Mouse (Mus musculus) hindbrain, embryonic 12.5 days (tissue): ENCODE data around the gene Ranbp10. TPM values are rescaled to one million over a fixed set of nuclear protein-coding genes. Genes with fewer than 3 reads are reported as not detected.
A peak's percentile ranks its signal among the peaks of the same experiment; 100 is the strongest.

Source experiments
- ATAC-seq: fragments of 200-750 bp; cut with Nextera tagmentation; 2 replicates; pipeline ENCODE4 v1.8.0; 2017; ENCODE audit warnings: moderate TSS enrichment; ENCODE audit not compliant: low FRiP score
- H3K27ac ChIP-seq: fragments of 300-500 bp; sonication (generic); 2 replicates; pipeline ENCODE4 v1.5.1; 2016; ENCODE audit warnings: mild to moderate bottlenecking
- H3K27me3 ChIP-seq: fragments of 300-500 bp; sonication (generic); 2 replicates; pipeline ENCODE4 v1.6.1; 2016; ENCODE audit warnings: mild to moderate bottlenecking
- H3K36me3 ChIP-seq: fragments of 300-500 bp; sonication (generic); 2 replicates; pipeline ENCODE4 v1.6.1; 2016; ENCODE audit warnings: mild to moderate bottlenecking
- H3K4me1 ChIP-seq: fragments of 300-500 bp; sonication (generic); 2 replicates; pipeline ENCODE4 v1.6.1; 2016
- H3K4me2 ChIP-seq: fragments of 300-500 bp; sonication (generic); replicated peaks from 2 replicates; pipeline ENCODE4 v1.6.1; 2016; ENCODE audit warnings: mild to moderate bottlenecking
- H3K4me3 ChIP-seq: fragments of 300-500 bp; sonication (generic); 2 replicates; pipeline ENCODE4 v1.5.1; 2016; ENCODE audit warnings: mild to moderate bottlenecking
- H3K9ac ChIP-seq: fragments of 300-500 bp; sonication (generic); 2 replicates; pipeline ENCODE4 v1.6.1; 2016; ENCODE audit warnings: mild to moderate bottlenecking, moderate library complexity
- H3K9me3 ChIP-seq: fragments of 300-500 bp; sonication (generic); replicated peaks from 2 replicates; pipeline ENCODE4 v1.6.1; 2016; ENCODE audit warnings: mild to moderate bottlenecking
- WGBS: fragments of 180-500 bp; shearing (Covaris S2); methylation state at CpG from one replicate; pipeline ENCODE4 v1.1.7; 2016; 5-methylcytosine and 5-hydroxymethylcytosine counted together
- polyA plus RNA-seq: library from polyadenylated mRNA; unstranded; fragments of >200 nt; fragmentation: Nextera tagmentation; extraction: Ambion mirVana; gene quantifications from 2 replicates; pipeline ENCODE4 v1.2.1, GENCODE M21; 2016

Gene Ranbp10
- 12.8 and 14.6 TPM in 2 replicates for polyA plus RNA-seq

DNA sequence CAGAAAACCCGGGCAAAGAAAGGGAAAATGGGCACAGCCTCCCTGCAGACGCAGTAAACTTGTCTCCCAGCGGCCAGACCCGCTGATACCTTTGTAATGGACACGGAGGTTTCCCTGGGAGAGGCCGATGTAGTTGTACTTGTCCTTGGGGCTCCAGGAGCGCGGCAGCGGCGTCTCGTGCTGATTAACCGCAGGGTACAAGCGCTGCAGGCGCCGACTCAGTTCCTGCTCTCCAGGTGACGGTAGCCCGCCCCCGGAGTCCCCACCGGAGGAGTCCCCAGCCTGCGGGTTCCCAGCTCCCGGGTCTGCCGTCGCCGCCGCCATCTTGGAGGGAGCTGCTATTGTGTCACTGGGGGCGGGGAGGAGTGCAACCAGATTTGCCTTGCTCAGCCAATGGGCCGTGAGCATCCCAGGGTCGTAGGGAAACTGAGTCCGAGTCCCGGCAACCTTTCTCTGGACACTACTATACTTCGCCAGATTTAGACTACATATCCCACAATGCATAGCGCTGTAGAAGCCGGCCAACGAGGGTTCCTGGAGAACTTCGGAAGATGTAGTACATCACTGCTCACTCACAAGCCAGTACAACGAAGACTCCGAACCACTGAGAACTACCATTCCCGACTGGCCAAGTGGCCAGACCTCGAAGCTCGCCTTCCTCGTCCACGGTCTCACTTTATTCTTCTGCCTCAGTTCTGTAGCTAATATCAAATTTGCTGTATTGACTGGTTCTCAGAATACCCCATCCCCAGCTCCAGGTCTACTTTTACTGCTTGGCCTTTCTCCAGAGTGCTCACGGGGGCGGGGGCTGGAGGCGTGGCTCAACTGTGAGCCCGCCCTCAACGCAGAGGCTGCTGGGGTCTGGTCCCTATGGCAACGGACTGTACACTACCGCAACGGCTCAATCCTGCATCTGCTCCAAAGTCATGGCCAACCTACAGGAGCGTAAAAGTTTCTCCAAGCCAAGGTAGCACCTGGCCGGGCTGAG is at the start of gene Ranbp10, which contains the start of gene Tsnaxip1:
Gene Ranbp10 (minus strand): TSS at position 490 of the 988 bp plus-strand sequence.
Gene Tsnaxip1 (plus strand): TSS at position 871 of the 988 bp plus-strand sequence.
- no peaks in the 10 kb centered on the region for H3K9me3 ChIP-seq
- H3K4me1 ChIP-seq, result peaks cover 12% of the 10 kb centered on the region
- peak within 1 kb of the TSS; percentile 55; the same call in 1 of the 2 replicates for H3K27ac ChIP-seq
- peak; percentile 99 for ATAC-seq
- peak within 1 kb of the TSS; percentile 87 for H3K9ac ChIP-seq
- H3K4me2 ChIP-seq, result peak within 1 kb of the TSS; percentile 96
- H3K27me3 ChIP-seq, result no peaks in the 10 kb centered on the region
- peaks cover 29% of the 10 kb centered on the region for H3K36me3 ChIP-seq
- WGBS, result under 1% methylated on average over 52 of the region's 52 CpGs
- peak within 1 kb of the TSS; percentile 90 for H3K4me3 ChIP-seq

DNA sequence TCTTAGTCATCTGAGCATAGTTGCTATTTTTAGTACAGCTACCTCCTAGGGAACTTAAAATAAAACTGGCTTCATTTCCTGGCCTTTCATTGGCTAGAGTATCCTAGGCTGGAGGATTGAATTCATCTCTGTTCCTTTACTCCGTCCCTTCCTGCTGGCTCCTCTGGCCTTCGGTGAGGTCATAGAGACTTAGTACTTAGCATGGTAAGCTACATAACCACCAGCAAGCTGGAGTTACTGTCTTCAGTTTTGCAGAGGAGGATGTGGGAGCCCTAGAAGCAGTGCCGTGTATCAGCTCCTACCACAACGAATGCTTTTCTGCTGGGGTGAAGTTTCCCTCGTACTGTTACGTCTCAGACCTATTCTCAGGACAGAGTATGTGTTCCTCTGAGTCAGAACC is 47.2 kb upstream of the Ranbp10 start:
- Histone ChIP-seq H3K4me1 (no peaks in the 10 kb centered on the region), H3K27me3 (no peaks in the 10 kb centered on the region), H3K9ac (no peak overlapping the region), H3K4me2 (no peak overlapping the region), H3K27ac (no peak overlapping the region), H3K36me3 (peaks cover 71% of the 10 kb centered on the region), H3K4me3 (no peak overlapping the region), H3K9me3 (no peaks in the 10 kb centered on the region)
- no peak for ATAC-seq
- 89% methylated on average over 6 of the region's 6 CpGs for WGBS

DNA sequence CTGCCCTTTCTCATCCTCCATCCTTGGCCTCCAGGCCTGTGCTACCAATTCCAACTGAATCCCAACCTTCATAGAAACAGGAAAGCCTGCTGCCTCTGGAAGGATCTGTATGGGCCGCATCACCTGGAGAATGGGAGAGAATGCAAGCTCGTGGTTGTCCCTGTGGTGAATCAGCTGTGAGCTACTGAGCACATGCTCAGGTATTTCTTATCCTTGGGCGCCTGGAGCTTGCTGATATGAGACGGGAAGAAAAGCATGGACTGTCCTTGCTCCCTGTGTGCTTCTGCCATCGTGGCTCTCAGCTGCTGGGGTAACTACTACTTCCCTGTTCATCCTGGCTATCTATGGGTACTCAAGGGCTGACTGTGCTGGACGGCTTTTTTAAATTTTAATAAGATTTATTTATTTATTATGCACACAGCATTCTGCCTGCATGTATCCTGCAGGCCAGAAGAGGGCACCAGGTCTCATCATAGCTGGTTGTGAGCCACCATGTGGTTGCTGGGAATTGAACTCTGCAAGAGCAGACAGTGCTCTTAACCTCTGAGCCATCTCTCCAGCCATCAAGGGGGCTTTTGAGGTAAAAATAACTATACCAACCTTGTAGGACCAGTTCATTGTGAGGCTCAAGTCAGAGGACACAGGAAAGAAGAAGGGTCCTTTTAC is 39.3 kb upstream of the Ranbp10 start:
- H3K27me3 ChIP-seq, result no peaks in the 10 kb centered on the region
- peaks cover 21% of the 10 kb centered on the region for H3K4me1 ChIP-seq
- ATAC-seq, result no peak
- H3K27ac ChIP-seq, result no peak overlapping the region
- no peak overlapping the region for H3K4me3 ChIP-seq
- H3K4me2 ChIP-seq, result no peak overlapping the region
- H3K9ac ChIP-seq, result no peak overlapping the region
- WGBS, result 88% methylated on average over 6 of the region's 6 CpGs
- peaks cover 51% of the 10 kb centered on the region for H3K36me3 ChIP-seq
- no peaks in the 10 kb centered on the region for H3K9me3 ChIP-seq

DNA sequence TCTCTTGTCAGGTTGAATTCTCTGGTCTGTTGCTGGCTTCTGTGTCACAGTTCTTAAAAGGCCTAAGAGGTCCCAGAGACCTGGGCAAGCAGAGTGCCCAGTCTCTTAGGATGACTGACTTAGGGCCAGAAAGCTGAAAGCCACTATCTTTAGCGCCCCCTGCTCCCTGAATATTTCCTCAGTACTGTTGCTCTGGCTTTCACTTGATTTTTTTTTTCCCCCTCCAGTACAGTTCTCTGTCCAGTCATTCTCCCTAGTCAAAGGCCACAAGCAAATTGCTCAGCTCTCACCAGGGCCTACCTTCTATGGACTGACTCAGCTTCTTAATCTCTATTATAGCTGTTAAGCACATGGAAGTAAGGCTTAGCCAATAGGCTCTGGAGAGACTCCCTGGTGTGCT is 34.8 kb upstream of the Ranbp10 start:
- 0% methylated on average over 1 of the region's 1 CpGs for WGBS
- H3K9ac ChIP-seq, result peak overlapping the region; percentile 94
- peak overlapping the region; percentile 12; the same call in 1 of the 2 replicates for H3K27ac ChIP-seq
- H3K4me3 ChIP-seq, result peak overlapping the region; percentile 93
- no peak for ATAC-seq
- H3K4me2 ChIP-seq, result peak overlapping the region; percentile 73
- H3K4me1 ChIP-seq, result peaks cover 42% of the 10 kb centered on the region
- H3K36me3 ChIP-seq, result peaks cover 11% of the 10 kb centered on the region
- H3K9me3 ChIP-seq, result no peaks in the 10 kb centered on the region
- H3K27me3 ChIP-seq, result no peaks in the 10 kb centered on the region

DNA sequence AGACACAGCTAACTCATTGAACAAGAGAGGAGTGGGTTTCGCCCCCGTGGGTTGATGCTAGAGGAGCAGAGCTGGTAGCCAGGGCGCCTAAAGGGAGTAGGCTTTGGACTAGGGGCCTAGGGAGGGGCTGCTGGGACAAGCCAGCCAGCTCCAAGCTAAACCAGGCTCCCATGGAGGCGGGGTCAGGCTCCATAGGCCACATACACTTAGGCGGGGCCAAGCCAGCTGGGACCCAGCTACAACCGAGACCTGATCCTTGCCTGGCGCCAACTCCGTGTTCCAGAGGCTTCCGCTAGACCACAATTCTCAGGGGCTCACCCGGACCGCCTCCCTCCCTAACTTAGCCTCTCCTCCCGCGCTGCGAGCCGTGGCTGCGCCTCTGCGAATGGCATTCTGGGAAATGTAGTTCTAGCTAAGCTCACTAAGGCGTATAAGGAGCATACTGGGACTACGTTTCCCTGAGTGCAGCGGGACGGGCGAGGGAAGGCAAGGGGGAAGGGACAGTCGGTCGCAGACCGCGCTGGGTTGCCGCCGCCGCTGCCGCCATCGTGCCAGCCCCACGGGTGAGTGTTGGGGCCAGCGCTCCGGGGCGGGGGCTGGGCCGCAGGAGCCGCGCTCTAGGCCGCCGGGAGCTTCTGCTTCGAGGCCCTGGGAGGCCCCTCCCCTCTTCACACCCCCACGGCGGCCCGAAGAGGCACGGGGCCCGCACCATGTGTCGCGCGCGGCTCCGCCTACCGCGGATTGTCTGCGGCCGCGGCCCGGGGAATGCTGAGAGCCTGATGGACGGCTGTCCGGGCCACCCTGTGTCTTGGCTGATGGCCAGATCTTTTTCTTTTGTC is 33.2 kb upstream of the Ranbp10 start, which contains the start of gene Nutf2:
Gene Nutf2 (plus strand): TSS at position 438 of the 839 bp plus-strand sequence.
- peaks cover 51% of the 10 kb centered on the region for H3K4me1 ChIP-seq
- peak; percentile 97 for ATAC-seq

DNA sequence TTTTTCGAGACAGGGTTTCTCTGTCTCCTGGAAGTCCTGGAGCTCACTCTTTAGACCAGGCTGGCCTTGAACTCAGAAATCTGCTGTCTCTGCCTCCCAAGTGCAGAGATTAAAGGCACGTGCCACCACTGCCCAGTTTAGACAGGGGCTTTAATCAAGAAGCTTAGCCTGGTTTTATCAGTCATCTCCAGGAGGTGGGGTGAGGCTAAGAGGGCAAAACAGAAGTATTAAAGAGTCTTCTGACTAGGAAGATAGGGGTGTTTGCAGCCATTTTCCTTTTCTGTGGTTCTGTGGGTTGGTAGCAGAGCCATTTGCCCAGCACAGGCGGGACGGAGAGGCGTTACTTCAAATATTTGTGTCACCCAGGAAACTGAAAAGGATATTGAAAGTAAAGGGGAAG is 32.2 kb upstream of the Ranbp10 start:
- Histone ChIP-seq H3K36me3 (no peaks in the 10 kb centered on the region), H3K9me3 (no peaks in the 10 kb centered on the region), H3K27ac (peak overlapping the region; percentile 93; the same call in 1 of the 2 replicates), H3K4me3 (no peak overlapping the region), H3K9ac (0 out of 2 replicates have a peak overlapping the region, but pooled peaks have one; percentile 59), H3K4me2 (peak overlapping the region; percentile 56; the same call in 1 of the 2 replicates), H3K4me1 (peaks cover 51% of the 10 kb centered on the region), H3K27me3 (no peaks in the 10 kb centered on the region)
- no peak for ATAC-seq
- 79% methylated on average over 5 of the region's 5 CpGs for WGBS

More for the DNA sequence above, 33.2 kb upstream of the Ranbp10 start, which contains the start of gene Nutf2:
- Histone ChIP-seq H3K4me2 (peak within 1 kb of the TSS; percentile 73), H3K27me3 (no peaks in the 10 kb centered on the region), H3K36me3 (no peaks in the 10 kb centered on the region), H3K27ac (peak within 1 kb of the TSS; percentile 93), H3K9me3 (no peaks in the 10 kb centered on the region), H3K4me3 (peak within 1 kb of the TSS; percentile 93), H3K9ac (peak within 1 kb of the TSS; percentile 94)
- under 1% methylated on average over 59 of the region's 59 CpGs for WGBS

DNA sequence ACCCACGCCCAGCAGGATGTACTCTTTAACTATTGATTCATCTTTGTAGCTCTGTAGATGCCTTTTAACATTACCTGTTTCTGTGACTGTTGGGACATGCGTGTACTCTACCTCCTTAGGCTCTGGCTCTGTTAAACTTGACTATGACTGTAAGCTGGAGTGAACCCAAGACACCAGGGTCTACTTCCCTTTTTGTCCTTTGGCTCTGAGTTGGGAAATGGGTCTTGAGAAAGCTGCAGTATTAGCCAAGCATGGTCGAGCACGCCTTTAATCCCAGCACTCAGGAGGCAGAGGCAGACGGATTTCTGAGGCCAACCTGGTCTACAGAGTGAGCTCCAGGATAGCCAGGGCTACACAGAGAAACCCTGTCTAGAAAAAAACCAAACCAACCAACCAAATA is 31.3 kb upstream of the Ranbp10 start:
- ATAC-seq, result no peak
- Histone ChIP-seq H3K9ac (no peak overlapping the region), H3K4me1 (peaks cover 47% of the 10 kb centered on the region), H3K27ac (no peak overlapping the region), H3K27me3 (no peaks in the 10 kb centered on the region), H3K4me2 (no peak overlapping the region), H3K9me3 (no peaks in the 10 kb centered on the region), H3K36me3 (no peaks in the 10 kb centered on the region), H3K4me3 (no peak overlapping the region)
- 92% methylated on average over 5 of the region's 5 CpGs for WGBS

DNA sequence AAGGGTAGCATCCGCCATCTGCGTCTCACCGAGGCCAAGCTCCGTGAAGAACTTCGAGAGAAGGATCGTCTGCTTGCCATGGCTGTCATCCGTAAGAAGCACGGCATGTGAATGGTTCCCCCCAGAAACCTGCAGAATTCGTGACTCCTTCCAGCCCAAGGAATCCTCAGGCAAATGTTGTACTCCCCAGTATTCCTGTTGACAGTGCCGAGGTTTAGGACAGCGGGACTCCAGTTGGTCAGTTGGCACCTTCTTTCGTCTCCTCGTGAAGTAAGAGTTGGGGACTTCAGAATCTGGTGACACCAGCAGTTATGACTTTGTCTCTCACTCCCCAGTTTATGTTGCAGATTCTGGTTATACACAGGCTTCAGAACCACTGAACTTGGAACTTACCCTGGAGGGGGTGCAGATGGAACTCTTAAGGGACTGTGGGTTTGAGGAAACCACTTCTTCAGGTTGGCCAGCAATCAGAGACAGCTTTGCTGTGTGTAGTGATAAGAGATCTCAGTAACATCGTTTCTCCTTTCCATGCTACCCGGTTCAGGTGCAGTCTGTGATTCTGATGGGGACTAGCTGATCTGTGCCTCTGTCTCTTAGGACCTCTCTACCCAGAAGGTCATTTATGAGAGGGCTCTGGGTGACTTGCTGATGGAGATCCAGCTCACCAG is 29.2 kb upstream of the Ranbp10 start:
- Histone ChIP-seq H3K4me2 (peak overlapping the region; percentile 84), H3K9me3 (no peaks in the 10 kb centered on the region), H3K9ac (peak overlapping the region; percentile 70), H3K36me3 (no peaks in the 10 kb centered on the region), H3K4me3 (peak overlapping the region; percentile 65), H3K27ac (peak overlapping the region; percentile 81; the same call in 1 of the 2 replicates), H3K27me3 (no peaks in the 10 kb centered on the region), H3K4me1 (peaks cover 31% of the 10 kb centered on the region)
- WGBS, result 24% methylated on average over 15 of the region's 15 CpGs
- no peak for ATAC-seq

DNA sequence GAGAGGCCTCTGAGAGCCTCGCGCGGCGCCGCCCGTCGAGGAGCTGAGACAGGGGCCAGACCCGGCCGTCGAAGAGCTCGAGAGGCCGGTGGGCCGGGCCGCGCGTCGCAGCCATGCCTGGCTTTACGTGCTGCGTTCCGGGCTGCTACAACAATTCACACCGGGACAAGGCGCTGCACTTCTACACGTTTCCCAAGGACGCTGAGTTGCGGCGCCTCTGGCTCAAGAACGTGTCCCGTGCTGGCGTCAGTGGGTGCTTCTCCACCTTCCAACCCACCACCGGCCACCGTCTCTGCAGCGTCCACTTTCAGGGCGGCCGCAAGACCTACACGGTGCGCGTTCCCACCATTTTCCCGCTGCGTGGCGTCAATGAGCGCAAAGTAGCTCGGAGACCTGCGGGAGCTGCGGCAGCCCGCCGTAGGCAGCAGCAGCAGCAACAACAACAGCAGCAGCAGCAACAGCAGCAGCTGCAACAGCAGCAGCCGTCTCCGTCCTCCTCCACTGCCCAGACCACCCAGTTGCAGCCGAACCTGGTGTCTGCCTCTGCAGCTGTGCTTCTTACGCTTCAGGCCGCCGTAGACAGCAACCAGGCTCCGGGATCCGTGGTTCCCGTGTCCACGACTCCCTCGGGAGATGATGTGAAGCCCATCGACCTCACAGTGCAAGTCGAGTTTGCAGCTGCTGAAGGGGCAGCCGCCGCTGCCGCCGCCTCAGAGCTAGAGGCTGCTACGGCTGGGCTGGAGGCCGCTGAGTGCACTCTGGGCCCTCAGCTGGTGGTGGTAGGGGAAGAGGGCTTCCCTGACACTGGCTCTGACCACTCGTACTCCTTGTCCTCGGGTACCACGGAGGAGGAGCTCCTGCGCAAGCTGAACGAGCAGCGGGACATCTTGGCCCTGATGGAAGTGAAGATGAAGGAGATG is 28.4 kb upstream of the Ranbp10 start:
- no peaks in the 10 kb centered on the region for H3K36me3 ChIP-seq
- peak; percentile 20 for ATAC-seq
- H3K4me1 ChIP-seq, result peaks cover 35% of the 10 kb centered on the region
- H3K27ac ChIP-seq, result peak overlapping the region; percentile 81
- peak overlapping the region; percentile 84 for H3K4me2 ChIP-seq
- peak overlapping the region; percentile 65 for H3K4me3 ChIP-seq
- under 1% methylated on average over 71 of the region's 71 CpGs for WGBS
- peak overlapping the region; percentile 70 for H3K9ac ChIP-seq
- no peaks in the 10 kb centered on the region for H3K27me3 ChIP-seq
- no peaks in the 10 kb centered on the region for H3K9me3 ChIP-seq

DNA sequence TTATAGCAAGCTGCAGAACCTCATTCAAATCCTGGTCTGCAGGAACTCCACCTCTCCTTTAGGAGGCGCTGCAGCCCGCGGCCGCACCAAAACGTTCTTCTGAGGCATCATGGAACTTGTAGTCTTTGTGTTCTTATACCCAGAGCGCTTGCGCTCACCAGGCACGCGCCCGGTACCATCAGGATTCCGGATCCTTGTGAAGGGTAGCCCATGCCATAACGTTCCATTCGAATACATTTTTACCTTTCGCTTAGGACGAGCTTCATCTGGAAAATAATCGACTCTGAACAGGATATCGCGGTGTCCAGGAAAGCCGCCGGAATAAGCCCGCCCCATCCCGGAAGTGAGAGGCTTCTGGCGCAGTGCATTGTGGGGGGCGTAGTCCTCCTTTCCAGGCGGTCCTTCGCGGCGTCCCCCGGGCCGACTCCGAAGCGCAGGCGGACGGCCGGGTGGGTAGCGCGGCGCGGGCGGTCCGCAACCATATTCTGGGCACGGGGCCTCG is 27.6 kb upstream of the Ranbp10 start, which contains the start of gene Thap11:
Gene Thap11 (plus strand): TSS at position 418 of the 502 bp plus-strand sequence.
- H3K36me3 ChIP-seq, result no peaks in the 10 kb centered on the region
- H3K4me3 ChIP-seq, result peak within 1 kb of the TSS; percentile 65
- H3K4me1 ChIP-seq, result peaks cover 35% of the 10 kb centered on the region
- no peaks in the 10 kb centered on the region for H3K9me3 ChIP-seq
- H3K27ac ChIP-seq, result peak within 1 kb of the TSS; percentile 81
- under 1% methylated on average over 43 of the region's 43 CpGs for WGBS
- peak; percentile 91 for ATAC-seq
- H3K9ac ChIP-seq, result peak within 1 kb of the TSS; percentile 70
- H3K4me2 ChIP-seq, result peak within 1 kb of the TSS; percentile 84
- H3K27me3 ChIP-seq, result no peaks in the 10 kb centered on the region
